Mouse (Mus musculus) heart, postnatal 0 days (tissue): ENCODE measurements around the gene Otogl. TPM values are rescaled to one million over a fixed set of nuclear protein-coding genes. Genes with fewer than 3 reads are reported as not detected.

Source experiments
- ATAC-seq: fragments of 200-750 bp; cut with Nextera tagmentation; 2 replicates; pipeline ENCODE4 v1.8.0; 2017; ENCODE audit warnings: low read depth, moderate number of reproducible peaks, moderate library complexity; ENCODE audit not compliant: insufficient read depth
- DNase-seq: peaks from one replicate; pipeline ENCODE4 v3.0.0-alpha.2; 2016; ENCODE audit warnings: low spot score
- H3K27ac ChIP-seq: fragments of 300-500 bp; sonication (generic); 2 replicates; pipeline ENCODE4 v1.5.1; 2014; ENCODE audit warnings: low read depth, mild to moderate bottlenecking
- H3K27me3 ChIP-seq: fragments of 300-500 bp; sonication (generic); 2 replicates; pipeline ENCODE4 v1.6.1; 2014; ENCODE audit warnings: low read length, mixed read lengths; ENCODE audit not compliant: control insufficient read depth, insufficient read depth
- H3K36me3 ChIP-seq: fragments of 300-500 bp; sonication (generic); replicated peaks from 2 replicates; pipeline ENCODE4 v1.6.1; 2014; ENCODE audit warnings: low read length, mixed read lengths; ENCODE audit not compliant: control insufficient read depth, insufficient read depth
- H3K4me1 ChIP-seq: fragments of 300-500 bp; sonication (generic); 2 replicates; pipeline ENCODE4 v1.6.1; 2014; ENCODE audit warnings: antibody characterized with exemption; ENCODE audit not compliant: control insufficient read depth, insufficient read depth
- H3K4me2 ChIP-seq: fragments of 300-500 bp; sonication (generic); 2 replicates; pipeline ENCODE4 v1.6.1; 2014; ENCODE audit warnings: low read depth, mild to moderate bottlenecking, low read length, moderate library complexity
- H3K4me3 ChIP-seq: fragments of 300-500 bp; sonication (generic); 2 replicates; pipeline ENCODE4 v1.5.1; 2014; ENCODE audit warnings: low read depth, low read length
- H3K9ac ChIP-seq: fragments of 300-500 bp; sonication (generic); replicated peaks from 2 replicates; pipeline ENCODE4 v1.6.1; 2014; ENCODE audit warnings: low read depth, low read length, mixed read lengths
- H3K9me3 ChIP-seq: fragments of 300-500 bp; sonication (generic); replicated peaks from 2 replicates; pipeline ENCODE4 v1.6.1; 2016; ENCODE audit warnings: low read length; ENCODE audit not compliant: control insufficient read depth
- CTCF ChIP-seq: IDR thresholded peaks from 2 replicates; pipeline ENCODE4 v1.5.1; 2016; ENCODE audit warnings: antibody characterized with exemption, control low read depth, low read depth
- EP300 ChIP-seq: IDR thresholded peaks from 2 replicates; pipeline ENCODE4 v1.6.1; 2016; ENCODE audit warnings: antibody characterized with exemption, low read depth
- WGBS: fragments of 180-500 bp; shearing (Covaris S2); extraction: QIAGEN DNeasy Blood & Tissue Kit; methylation state at CpG from one replicate; pipeline ENCODE4 v1.1.7; 2014; 5-methylcytosine and 5-hydroxymethylcytosine counted together
- polyA plus RNA-seq: library from polyadenylated mRNA; unstranded; fragments of >200 nt; fragmentation: Nextera tagmentation; extraction: Ambion mirVana; gene quantifications from 2 replicates; pipeline ENCODE4 v1.2.1, GENCODE M21; 2015
- total RNA-seq: library from RNA; depleted of rRNA; stranded (reverse); fragments of >200 nt; gene quantifications from 2 replicates; pipeline ENCODE4 v1.2.3, GENCODE M21; 2014; ENCODE audit warnings: low replicate concordance

Gene Otogl
- total and polyA plus RNA-seq, 2 experiments from 2014 or later = 0.08 to 0.15 TPM

DNA sequence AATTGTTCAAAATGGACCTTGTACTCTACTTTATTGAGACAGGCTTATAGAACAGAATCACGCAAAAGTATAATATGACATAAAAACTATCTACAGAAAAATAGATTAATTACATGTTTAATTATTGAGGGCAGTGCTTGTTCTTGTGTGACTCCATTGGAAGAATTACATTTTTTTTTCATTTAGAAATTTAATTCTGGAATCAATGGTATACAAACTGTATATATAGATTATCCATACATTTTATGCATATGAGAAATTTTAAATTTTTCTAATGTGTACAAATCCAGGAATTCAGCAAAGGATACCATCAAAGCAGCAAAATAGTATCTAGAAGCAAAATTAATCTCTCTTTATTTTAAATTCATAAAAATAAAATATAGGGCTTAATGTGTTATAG is 67.0 kb downstream of the Otogl start:
- WGBS = 92% methylated on average over 1 of the region's 1 CpGs

DNA sequence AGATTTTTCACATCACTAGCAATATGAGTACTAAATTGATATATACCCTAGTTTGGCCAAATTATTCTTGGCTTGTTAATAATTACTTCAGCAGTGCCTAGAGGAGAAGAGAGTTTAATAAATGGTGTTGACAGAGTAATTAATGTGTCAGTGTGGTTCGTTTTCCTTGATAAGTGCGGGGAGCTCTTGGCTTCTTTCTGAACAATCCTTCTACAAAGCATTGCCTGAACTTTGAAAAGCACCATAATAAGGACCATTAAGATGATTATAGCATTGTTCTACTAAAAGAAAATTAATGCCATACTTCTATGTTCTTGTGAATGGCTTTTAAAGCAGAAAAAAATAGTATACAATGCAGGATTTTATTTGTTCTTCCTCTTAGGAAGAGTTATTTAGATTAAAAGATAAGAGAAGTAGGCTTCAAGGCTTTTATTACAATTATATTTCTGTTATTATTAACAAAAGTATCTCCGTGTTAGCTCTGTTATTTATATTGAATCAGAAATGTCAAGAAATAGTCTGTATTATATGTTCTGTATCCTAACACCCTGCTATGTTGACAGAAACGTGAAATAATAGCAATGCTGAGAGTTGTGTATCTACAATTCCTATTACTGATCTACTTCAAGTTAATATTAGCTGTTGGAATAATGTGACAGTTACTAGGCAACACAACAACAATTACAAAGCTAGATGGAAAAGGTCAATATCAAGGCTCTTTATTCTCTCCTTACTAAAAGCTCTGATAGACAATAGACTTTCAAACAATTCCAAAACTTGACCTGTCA is 77.3 kb downstream of the Otogl start:
- no peaks in the 10 kb centered on the region for H3K27me3 ChIP-seq
- H3K4me2 ChIP-seq = no peak overlapping the region
- 45% methylated on average over 4 of the region's 4 CpGs for WGBS
- H3K4me3 ChIP-seq = no peak overlapping the region
- H3K36me3 ChIP-seq = no peaks in the 10 kb centered on the region
- ATAC-seq (no peak), DNase-seq (no peak)
- TF ChIP-seq CTCF (no peak), EP300 (no peak)
- no peak overlapping the region for H3K9ac ChIP-seq
- H3K27ac ChIP-seq = no peak overlapping the region
- H3K9me3 ChIP-seq = no peaks in the 10 kb centered on the region
- H3K4me1 ChIP-seq = no peaks in the 10 kb centered on the region

More for the DNA sequence above, 67.0 kb downstream of the Otogl start:
- H3K4me2 ChIP-seq = no peak overlapping the region
- no peak for ATAC-seq
- TF ChIP-seq CTCF = no peak
- no peak for TF ChIP-seq EP300
- H3K27ac ChIP-seq = no peak overlapping the region
- no peak overlapping the region for H3K4me3 ChIP-seq
- no peaks in the 10 kb centered on the region for H3K36me3 ChIP-seq
- no peaks in the 10 kb centered on the region for H3K27me3 ChIP-seq
- no peaks in the 10 kb centered on the region for H3K9me3 ChIP-seq
- no peak overlapping the region for H3K9ac ChIP-seq
- no peaks in the 10 kb centered on the region for H3K4me1 ChIP-seq
- no peak for DNase-seq

DNA sequence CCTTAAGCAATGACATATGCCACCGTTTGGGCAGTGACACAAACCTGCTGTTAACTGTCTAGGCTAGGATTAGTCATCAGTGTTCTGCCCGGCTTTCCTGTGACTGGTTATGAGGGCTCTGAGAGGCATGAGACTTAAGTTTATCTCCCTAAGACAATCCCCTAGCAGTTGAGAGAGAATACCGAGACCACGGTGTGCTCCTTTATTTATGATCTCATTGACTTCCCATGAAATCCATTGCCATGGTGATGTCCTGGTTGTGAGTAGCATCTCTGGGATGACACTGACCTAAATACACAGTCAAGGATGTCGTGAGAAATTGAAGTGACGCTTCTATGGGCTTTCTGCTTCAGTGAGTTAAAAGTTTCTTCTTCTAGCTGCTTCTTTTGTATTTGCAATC is 82.8 kb downstream of the Otogl start:
- no peaks in the 10 kb centered on the region for H3K27me3 ChIP-seq
- ATAC-seq (no peak), DNase-seq (no peak)
- H3K4me3 ChIP-seq = no peak overlapping the region
- H3K27ac ChIP-seq = no peak overlapping the region
- 0 out of 2 replicates have a peak, but pooled peaks cover 4% of the 10 kb centered on the region for H3K4me1 ChIP-seq
- H3K9me3 ChIP-seq = no peaks in the 10 kb centered on the region
- no peak for TF ChIP-seq EP300
- TF ChIP-seq CTCF = no peak
- H3K9ac ChIP-seq = no peak overlapping the region
- H3K36me3 ChIP-seq = no peaks in the 10 kb centered on the region
- 63% methylated on average over 6 of the region's 6 CpGs for WGBS
- H3K4me2 ChIP-seq = no peak overlapping the region

DNA sequence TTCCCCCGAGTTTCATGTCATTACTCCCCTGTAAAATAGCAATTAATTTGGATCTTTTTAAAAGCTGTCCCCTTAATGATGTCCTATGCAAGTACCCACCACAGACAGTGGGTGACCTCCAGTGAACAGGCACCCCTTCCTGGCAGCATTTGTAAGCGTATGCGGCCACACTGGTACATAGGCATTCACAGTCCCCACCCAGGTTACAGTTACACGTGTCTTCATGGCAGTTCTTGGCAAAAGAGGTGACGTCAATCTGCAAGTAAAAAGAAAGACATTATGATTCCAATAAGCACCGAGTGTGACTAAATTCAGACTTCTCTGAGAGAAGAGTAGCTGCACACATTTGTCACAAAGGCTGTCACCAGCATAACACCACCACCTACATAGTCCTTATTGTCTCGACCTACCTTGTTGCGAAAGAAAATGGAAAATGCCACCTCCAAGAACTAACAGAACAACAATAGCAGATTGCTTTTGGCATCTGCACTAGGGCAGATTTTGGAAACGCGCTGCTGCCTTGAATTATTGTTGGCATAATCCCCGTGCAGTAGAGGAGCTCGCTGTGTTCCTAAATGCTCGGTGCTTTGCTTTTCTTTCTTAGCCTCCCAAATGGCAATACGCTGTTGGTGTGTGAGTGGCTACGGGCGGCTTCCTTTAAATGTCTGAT is 98.0 kb downstream of the Otogl start:
- WGBS = 71% methylated on average over 16 of the region's 16 CpGs
- DNase-seq (no peak), ATAC-seq (no peak)
- Histone ChIP-seq H3K4me1 (0 out of 2 replicates have a peak, but pooled peaks cover 3% of the 10 kb centered on the region), H3K9ac (no peak overlapping the region), H3K27ac (no peak overlapping the region), H3K9me3 (no peaks in the 10 kb centered on the region), H3K4me2 (no peak overlapping the region), H3K27me3 (no peaks in the 10 kb centered on the region), H3K4me3 (no peak overlapping the region), H3K36me3 (no peaks in the 10 kb centered on the region)
- TF ChIP-seq EP300 = no peak
- TF ChIP-seq CTCF = no peak

DNA sequence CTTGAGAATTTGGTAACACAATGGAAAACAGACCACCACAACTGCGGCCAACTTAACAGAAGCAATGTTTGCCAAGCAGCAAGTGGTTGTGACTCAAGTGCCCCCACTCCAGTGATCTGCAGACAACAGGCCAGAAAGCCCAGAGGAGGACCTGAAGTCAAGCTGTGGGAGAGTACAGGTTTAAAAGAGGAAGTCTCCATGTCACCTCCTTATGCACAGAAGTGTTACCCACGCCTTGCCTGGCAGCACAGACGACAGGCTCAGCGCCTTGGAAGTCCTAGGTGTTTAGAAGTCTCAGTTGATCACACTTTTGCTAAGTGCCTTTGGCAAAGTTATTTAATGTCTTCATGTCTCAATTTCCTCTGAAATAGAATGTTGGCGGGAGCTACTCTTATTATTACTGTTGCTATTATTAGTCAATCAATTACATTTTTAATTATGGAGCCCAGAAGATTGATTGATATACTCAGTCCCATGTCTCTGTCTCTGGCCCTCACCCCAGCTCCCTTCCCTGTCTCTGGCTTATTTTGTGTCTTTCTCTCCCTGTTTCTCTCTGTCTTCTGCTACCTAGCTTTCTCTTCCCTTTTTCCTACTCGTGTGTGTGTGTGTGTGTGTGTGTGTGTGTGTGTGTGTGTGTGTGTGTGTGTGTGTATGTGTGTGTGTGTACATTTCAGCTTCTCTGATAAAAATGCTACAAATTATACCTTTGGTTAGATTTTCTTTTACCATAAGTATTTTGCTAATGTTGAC is 101.1 kb downstream of the Otogl start:
- no peaks in the 10 kb centered on the region for H3K36me3 ChIP-seq
- ATAC-seq = no peak
- WGBS = 57% methylated on average over 6 of the region's 6 CpGs
- no peak overlapping the region for H3K9ac ChIP-seq
- DNase-seq = no peak
- no peaks in the 10 kb centered on the region for H3K9me3 ChIP-seq
- TF ChIP-seq CTCF (no peak), EP300 (no peak)
- no peak overlapping the region for H3K4me2 ChIP-seq
- no peaks in the 10 kb centered on the region for H3K27me3 ChIP-seq
- 0 out of 2 replicates have a peak, but pooled peaks cover 4% of the 10 kb centered on the region for H3K4me1 ChIP-seq
- H3K27ac ChIP-seq = no peak overlapping the region
- H3K4me3 ChIP-seq = no peak overlapping the region
